Mouse (Mus musculus) lung, adult 18-20 months (tissue): ENCODE results near the gene Gm7579.
"Not testable (repeated sequence)": the region's sequence is repeated elsewhere in the genome, so short reads cannot be mapped to it uniquely, and the experiment has no call there.

Experiments
- DNase-seq, 2 experiments: peaks; one replicate each; pipeline ENCODE4 v3.0.0; 2022; ENCODE audit warnings: mixed read lengths in 2 of 2

Gene Gm7579

GRCm38 (mm10) chr7:142211559-142211958 lies at the start of gene Gm7579:
Gene Gm7579, plus strand, starts transcription at chr7:142211859.
- DNase-seq: no peak

- DNase-seq: not testable (repeated sequence)
Observed at GRCm38 (mm10) chr7:142165639-142166038, 46.0 kb upstream of the Gm7579 start, which contains the start of gene Gm4553. Gene Gm4553, minus strand, starts transcription at chr7:142165739.

DNA sequence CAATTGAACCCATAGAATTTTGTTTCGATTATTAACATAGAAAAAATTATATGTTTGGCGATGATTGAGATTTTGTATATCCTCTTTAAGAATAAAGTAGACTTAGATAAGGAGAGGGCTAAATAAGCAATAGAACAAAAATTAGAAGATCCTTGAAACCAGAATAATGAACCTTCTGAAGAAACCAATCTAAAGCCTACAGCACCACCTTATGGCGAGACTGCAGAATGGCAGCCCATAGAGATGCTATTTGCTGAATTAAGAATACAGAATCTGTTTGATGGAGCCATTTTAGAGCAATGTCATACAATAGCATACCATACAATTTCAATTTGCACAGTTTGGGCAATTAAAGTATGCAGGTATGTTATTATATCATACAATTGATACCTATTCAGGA lies 41.8 kb upstream of the Gm7579 start:
- no peak for DNase-seq

DNA sequence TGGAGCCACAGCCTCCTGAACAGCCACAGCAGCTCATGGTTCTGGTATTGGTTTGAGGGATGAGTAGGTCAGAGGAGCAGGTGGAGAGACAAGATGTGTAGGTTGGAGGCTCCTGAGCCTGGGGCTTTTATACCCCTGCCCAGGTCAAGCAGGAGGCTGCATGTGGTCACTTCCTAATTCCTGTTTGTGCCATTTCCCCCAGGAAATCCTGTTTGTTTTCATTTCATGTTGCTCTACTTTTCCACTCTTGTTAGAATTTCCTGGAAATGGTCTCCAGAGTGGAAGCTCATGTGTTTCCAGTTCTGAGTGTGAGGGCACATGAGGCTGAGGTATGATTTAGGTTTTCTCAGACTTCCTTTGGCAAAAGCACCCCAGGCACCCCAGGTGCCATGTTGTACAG lies 35.8 kb upstream of the Gm7579 start, which contains the start of gene Krtap5-2:
Krtap5-2 (minus strand) TSS at position 101 of the 400 bp plus-strand sequence.
- not testable (repeated sequence) for DNase-seq

DNA sequence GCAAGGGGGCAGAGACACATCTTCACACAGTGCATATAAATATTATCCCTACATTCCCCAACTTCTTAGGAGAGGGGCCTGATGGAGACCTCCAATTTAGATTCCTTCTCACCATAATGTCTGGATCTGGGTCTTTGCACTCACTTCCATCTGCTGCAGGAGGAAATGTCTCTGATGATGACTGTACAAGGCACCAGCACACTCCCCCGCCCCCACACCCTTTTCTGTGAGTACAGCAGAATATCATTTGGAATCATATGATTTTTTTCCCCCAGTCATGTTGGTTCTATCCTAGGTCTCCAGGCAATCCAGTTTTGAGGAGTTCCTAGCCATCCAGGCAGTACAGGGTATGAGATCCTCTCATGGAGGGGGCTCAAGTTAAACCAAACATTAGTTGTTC lies 33.0 kb upstream of the Gm7579 start:
- DNase-seq: no peak

- no peak for DNase-seq
Observed at GRCm38 (mm10) chr7:142181021-142181420, 30.6 kb upstream of the Gm7579 start.

- no peak for DNase-seq
Observed at GRCm38 (mm10) chr7:142188156-142188555, 23.5 kb upstream of the Gm7579 start.

DNA sequence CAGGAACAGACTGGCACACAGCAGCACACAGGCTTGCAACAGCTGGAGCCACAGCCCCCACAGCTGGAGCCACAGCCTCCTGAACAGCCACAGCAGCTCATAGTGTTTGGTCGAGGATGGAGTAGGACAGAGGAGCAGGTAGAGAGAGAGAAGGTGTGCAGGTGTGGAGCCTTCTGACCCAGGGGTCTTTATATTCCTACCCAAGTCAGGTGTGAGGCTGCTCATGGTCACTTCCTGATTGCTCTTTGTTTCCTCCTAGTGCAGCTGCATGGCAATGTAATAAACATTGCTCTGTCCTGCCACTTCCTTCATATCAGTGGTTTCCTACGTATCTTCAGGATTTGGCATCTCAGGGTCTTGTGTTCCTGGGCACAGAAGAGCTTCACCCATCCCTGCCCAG lies 21.4 kb upstream of the Gm7579 start, which contains the start of gene Gm10153:
Gm10153 (minus strand) TSS at position 101 of the 400 bp plus-strand sequence.
- no peak for DNase-seq

- DNase-seq: no peak
Observed at GRCm38 (mm10) chr7:142198748-142199147, 12.9 kb upstream of the Gm7579 start.

DNA sequence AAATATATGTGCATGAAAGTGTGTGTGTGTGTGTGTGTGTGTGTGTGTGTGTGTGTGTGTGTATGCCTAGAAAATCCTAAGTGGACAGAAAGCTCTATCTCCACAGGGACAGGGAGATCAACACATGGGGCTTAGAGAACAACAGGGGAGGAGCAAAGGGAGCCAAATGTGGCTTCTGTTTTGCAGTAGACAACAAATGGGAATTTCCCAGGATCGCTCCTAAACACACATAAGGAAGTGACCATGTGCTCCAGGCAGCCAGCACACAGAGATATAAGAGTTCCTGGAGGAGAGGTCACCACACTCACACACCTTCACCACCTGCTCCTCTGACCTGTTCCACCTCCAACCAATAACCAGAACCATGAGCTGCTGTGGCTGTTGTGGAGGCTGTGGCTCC lies 10.6 kb upstream of the Gm7579 start, which contains the start of gene Krtap5-3:
Krtap5-3 (plus strand) TSS at position 301 of the 400 bp plus-strand sequence.
- no peak for DNase-seq

DNA sequence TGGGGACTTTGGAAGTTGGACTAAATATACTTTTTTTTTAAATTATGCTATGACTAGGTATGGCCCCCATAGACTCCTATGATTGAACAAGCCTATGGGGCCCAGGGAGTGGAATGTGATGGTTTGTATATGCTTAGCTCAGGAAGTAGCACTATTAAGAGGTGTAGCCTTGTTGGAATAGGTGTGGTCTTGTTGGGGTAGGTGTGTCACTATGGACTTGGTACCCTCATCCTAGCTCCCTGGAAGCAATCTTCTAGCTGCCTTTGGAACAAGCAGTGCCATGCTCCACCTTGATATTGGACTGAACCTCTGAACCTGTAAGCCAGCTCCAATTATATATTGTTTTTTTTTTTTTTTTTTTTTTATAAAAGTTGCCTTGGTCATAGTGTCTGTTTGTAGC lies 6.2 kb upstream of the Gm7579 start:
- DNase-seq: no peak

DNA sequence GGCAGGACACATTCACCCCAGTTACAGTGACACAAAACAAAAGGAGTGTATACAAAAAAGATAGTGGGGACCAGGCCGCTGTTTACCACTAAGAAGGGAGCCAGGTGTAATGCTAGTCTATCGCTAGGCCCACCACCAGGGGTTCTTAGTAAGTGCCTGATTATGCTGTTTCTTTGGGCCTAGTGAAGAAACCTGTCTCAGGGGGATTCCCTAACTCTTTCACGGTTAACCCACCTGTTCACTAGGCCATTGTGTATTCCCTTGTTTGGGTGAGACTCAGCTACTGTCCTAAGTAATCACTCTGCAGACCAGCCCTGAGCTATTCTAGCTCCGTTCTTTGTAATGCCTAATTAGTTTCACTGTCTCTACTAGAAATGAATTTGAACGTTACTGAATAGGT lies 4.8 kb upstream of the Gm7579 start:
- not testable (repeated sequence) for DNase-seq

- DNase-seq: not testable (repeated sequence)
Observed at GRCm38 (mm10) chr7:142212136-142212535, 477 bp downstream of the Gm7579 start.

DNA sequence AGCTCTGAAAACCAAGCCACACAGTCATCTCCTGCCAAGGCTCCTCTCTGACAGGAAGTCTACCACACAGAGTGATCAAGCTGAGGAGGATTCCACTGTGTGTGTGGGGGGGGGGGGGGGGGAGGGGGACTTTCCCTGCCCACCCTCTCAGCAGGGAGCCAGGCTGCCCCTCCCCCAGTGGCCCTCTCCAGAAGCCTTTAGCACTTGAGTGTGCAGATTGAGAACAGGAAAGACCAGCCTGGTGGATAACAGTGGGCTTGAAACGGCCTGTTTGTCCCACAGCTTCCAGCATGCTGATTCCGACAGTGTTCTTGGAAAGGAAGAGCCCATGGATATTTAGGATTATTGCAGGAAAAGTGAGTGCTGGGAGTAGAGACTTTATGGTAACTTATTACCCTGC lies 12.9 kb downstream of the Gm7579 start:
- DNase-seq: no peak

GRCm38 (mm10) chr7:142229871-142230270 lies 18.2 kb downstream of the Gm7579 start, which contains the start of gene Krtap5-5:
Gene Krtap5-5, minus strand, starts transcription at chr7:142229971.
- DNase-seq: not testable (repeated sequence)

GRCm38 (mm10) chr7:142231540-142231939 lies 19.9 kb downstream of the Gm7579 start:
- no peak for DNase-seq

- DNase-seq: no peak
Observed at GRCm38 (mm10) chr7:142240978-142241377, 29.3 kb downstream of the Gm7579 start, which contains the start of gene Gm40460. Gene Gm40460, minus strand, starts transcription at chr7:142241078.

DNA sequence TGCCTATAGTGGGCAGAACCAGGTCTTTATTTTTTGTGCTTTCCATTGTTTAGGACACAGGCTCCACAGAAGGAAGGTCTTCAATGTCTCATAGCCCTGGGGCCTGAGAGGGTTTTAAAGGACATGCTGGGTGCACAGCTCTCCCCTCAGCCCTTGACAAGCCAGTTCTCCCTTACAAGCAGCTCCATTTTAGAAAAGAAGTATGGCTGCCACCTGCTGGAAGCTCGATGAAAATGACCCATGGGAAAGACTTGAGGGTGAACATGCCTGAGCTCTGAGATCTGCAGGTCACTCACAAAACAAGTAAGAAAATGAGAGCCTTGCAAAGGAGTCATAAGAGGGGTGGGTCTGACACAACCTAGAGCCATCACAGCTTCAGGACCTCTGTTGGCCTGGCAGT lies 38.2 kb downstream of the Gm7579 start:
- peak; percentile 20 to 47 for DNase-seq

DNA sequence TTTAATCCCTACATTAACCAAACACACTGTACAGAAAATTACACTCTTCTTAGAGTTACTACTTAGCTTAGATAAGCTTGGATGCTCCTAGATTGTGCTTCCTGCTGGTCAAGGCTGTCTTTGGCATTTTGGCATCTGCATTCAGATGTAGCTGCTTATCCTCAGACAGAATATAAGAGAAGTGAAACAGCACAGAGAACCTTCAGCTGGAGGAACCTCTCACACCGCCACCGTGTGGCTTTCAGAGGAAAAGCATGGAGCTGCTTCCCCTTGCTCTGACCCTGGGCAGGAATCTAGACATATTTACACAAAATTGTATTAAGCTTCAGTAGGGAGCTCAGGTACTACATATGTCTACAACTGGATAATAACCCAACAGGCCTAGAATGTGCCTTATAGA lies 43.9 kb downstream of the Gm7579 start:
- DNase-seq: peak; percentile 9 to 12

- not testable (repeated sequence) for DNase-seq
Observed at GRCm38 (mm10) chr7:142258254-142258653, 46.6 kb downstream of the Gm7579 start, which contains the start of gene Gm2431. Gene Gm2431, minus strand, starts transcription at chr7:142258354.
